Mouse (Mus musculus) kidney, adult 18-20 months (tissue): Measurements from ENCODE around the gene Pla2g4f.

Source experiments
- DNase-seq: peaks from one replicate; pipeline ENCODE4 v3.0.0; 2021

The Pla2g4f gene

GRCm38 (mm10) chr2:120276951-120277350 lies 37.0 kb downstream of the Pla2g4f start:
- DNase-seq = no peak

- no peak for DNase-seq
Observed at GRCm38 (mm10) chr2:120268635-120269034, 45.3 kb downstream of the Pla2g4f start.

GRCm38 (mm10) chr2:120265523-120265922 lies 48.4 kb downstream of the Pla2g4f start:
- DNase-seq = no peak

- DNase-seq = no peak
Observed at GRCm38 (mm10) chr2:120264858-120265257, 49.1 kb downstream of the Pla2g4f start.

- no peak for DNase-seq
Observed at GRCm38 (mm10) chr2:120262876-120263275, 51.1 kb downstream of the Pla2g4f start.

- no peak for DNase-seq
Observed at GRCm38 (mm10) chr2:120261346-120261745, 52.6 kb downstream of the Pla2g4f start.

GRCm38 (mm10) chr2:120256259-120256658 lies 57.7 kb downstream of the Pla2g4f start:
- no peak for DNase-seq

GRCm38 (mm10) chr2:120252644-120253043 lies 61.3 kb downstream of the Pla2g4f start:
- no peak for DNase-seq
